Mouse (Mus musculus) kidney, embryonic 14.5 days (tissue): ENCODE results near the gene Helt. TPM values are rescaled to one million over a fixed set of nuclear protein-coding genes. Genes with fewer than 3 reads are reported as not detected.

Source experiments
- ATAC-seq: fragments of 200-750 bp; cut with Nextera tagmentation; 2 replicates; pipeline ENCODE4 v1.8.0; 2017; ENCODE audit warnings: moderate number of reproducible peaks, mild to moderate bottlenecking, moderate TSS enrichment, moderate library complexity; ENCODE audit not compliant: low FRiP score, low TSS enrichment
- H3K27ac ChIP-seq: fragments of 300-500 bp; sonication (generic); 2 replicates; pipeline ENCODE4 v1.5.1; 2014; ENCODE audit warnings: low read depth, mild to moderate bottlenecking, low read length, moderate library complexity, mixed read lengths
- H3K27me3 ChIP-seq: fragments of 300-500 bp; sonication (generic); 2 replicates; pipeline ENCODE4 v1.6.1; 2014; ENCODE audit warnings: mild to moderate bottlenecking, low read length; ENCODE audit not compliant: control insufficient read depth, insufficient read depth
- H3K36me3 ChIP-seq: fragments of 300-500 bp; sonication (generic); 2 replicates; pipeline ENCODE4 v1.6.1; 2014; ENCODE audit warnings: low read length, mixed read lengths; ENCODE audit not compliant: control insufficient read depth, insufficient read depth
- H3K4me1 ChIP-seq: fragments of 300-500 bp; sonication (generic); 2 replicates; pipeline ENCODE4 v1.6.1; 2014; ENCODE audit warnings: low read length, mixed read lengths; ENCODE audit not compliant: control insufficient read depth, insufficient read depth
- H3K4me2 ChIP-seq: fragments of 300-500 bp; sonication (generic); replicated peaks from 2 replicates; pipeline ENCODE4 v1.6.1; 2014; ENCODE audit warnings: low read depth, mild to moderate bottlenecking, low read length
- H3K4me3 ChIP-seq: fragments of 300-500 bp; sonication (generic); 2 replicates; pipeline ENCODE4 v1.5.1; 2014; ENCODE audit warnings: mild to moderate bottlenecking, low read length
- H3K9ac ChIP-seq: fragments of 300-500 bp; sonication (generic); 2 replicates; pipeline ENCODE4 v1.6.1; 2014; ENCODE audit warnings: low read depth, mild to moderate bottlenecking, low read length, moderate library complexity
- H3K9me3 ChIP-seq: fragments of 300-500 bp; sonication (generic); 2 replicates; pipeline ENCODE4 v1.6.1; 2016; ENCODE audit warnings: low read length; ENCODE audit not compliant: control insufficient read depth
- WGBS: fragments of 180-500 bp; shearing (Covaris S2); extraction: QIAGEN DNeasy Blood & Tissue Kit; methylation state at CpG from one replicate; pipeline ENCODE4 v1.1.7; 2014; 5-methylcytosine and 5-hydroxymethylcytosine counted together
- polyA plus RNA-seq: library from polyadenylated mRNA; unstranded; fragments of >200 nt; fragmentation: Nextera tagmentation; extraction: Ambion mirVana; gene quantifications from 2 replicates; pipeline ENCODE4 v1.2.1, GENCODE M21; 2014

Gene Helt
- polyA plus RNA-seq, 1 experiment from 2014 or later: not detected

DNA sequence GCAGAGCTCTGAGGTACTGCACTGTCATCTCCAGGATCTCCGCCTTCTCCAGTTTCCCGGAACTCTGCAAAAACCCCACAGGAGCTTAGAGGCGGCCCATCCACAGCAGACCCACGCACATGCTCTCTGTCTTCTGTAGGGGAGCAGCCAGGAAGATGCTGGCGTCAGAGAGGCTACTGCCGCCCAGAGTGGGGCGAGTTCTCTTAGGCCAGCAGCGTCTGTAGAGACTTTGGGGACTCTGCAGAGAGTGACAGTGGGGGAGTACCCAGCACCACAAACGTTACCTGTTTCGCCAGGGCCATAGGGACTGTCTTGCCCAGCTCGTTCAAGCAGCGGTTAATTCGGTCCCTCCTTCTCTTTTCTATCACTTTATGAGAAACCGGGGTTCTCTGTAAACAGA lies 1.3 kb downstream of the Helt start:
- H3K4me3 ChIP-seq: no peak overlapping the region
- no peak for ATAC-seq
- H3K9me3 ChIP-seq: no peaks in the 10 kb centered on the region
- peaks cover 98% of the 10 kb centered on the region for H3K27me3 ChIP-seq
- no peak overlapping the region for H3K4me2 ChIP-seq
- no peak overlapping the region for H3K9ac ChIP-seq
- no peak overlapping the region for H3K27ac ChIP-seq
- 2% methylated on average over 14 of the region's 14 CpGs for WGBS
- no peaks in the 10 kb centered on the region for H3K36me3 ChIP-seq
- H3K4me1 ChIP-seq: no peaks in the 10 kb centered on the region; the same call in 1 of the 2 replicates

GRCm38 (mm10) chr8:46291931-46292675 lies 2.4 kb downstream of the Helt start:
- no peaks in the 10 kb centered on the region; the same call in 1 of the 2 replicates for H3K4me1 ChIP-seq
- no peaks in the 10 kb centered on the region for H3K36me3 ChIP-seq
- H3K27me3 ChIP-seq: peaks cover 92% of the 10 kb centered on the region
- H3K9ac ChIP-seq: no peak overlapping the region
- H3K4me2 ChIP-seq: no peak overlapping the region; the same call in 1 of the 2 replicates
- under 1% methylated on average over 33 of the region's 33 CpGs for WGBS
- no peak overlapping the region for H3K27ac ChIP-seq
- no peaks in the 10 kb centered on the region for H3K9me3 ChIP-seq
- ATAC-seq: no peak
- H3K4me3 ChIP-seq: peak overlapping the region; percentile 11; the same call in 1 of the 2 replicates

- H3K36me3 ChIP-seq: no peaks in the 10 kb centered on the region
- no peak overlapping the region for H3K4me2 ChIP-seq
- no peak for ATAC-seq
- H3K27ac ChIP-seq: no peak overlapping the region
- no peaks in the 10 kb centered on the region; the same call in 1 of the 2 replicates for H3K4me1 ChIP-seq
- peaks cover 64% of the 10 kb centered on the region for H3K27me3 ChIP-seq
- 16% methylated on average over 11 of the region's 11 CpGs for WGBS
- H3K9ac ChIP-seq: no peak overlapping the region
- no peaks in the 10 kb centered on the region for H3K9me3 ChIP-seq
- H3K4me3 ChIP-seq: no peak overlapping the region
Measured at GRCm38 (mm10) chr8:46289274-46289673, 5.2 kb downstream of the Helt start.

GRCm38 (mm10) chr8:46288021-46288420 lies 6.5 kb downstream of the Helt start:
- WGBS: 88% methylated on average over 6 of the region's 6 CpGs
- H3K4me2 ChIP-seq: no peak overlapping the region
- no peak for ATAC-seq
- H3K9ac ChIP-seq: no peak overlapping the region
- no peaks in the 10 kb centered on the region; the same call in 1 of the 2 replicates for H3K4me1 ChIP-seq
- H3K9me3 ChIP-seq: no peaks in the 10 kb centered on the region
- H3K4me3 ChIP-seq: no peak overlapping the region
- no peak overlapping the region for H3K27ac ChIP-seq
- H3K36me3 ChIP-seq: no peaks in the 10 kb centered on the region
- H3K27me3 ChIP-seq: peaks cover 52% of the 10 kb centered on the region

DNA sequence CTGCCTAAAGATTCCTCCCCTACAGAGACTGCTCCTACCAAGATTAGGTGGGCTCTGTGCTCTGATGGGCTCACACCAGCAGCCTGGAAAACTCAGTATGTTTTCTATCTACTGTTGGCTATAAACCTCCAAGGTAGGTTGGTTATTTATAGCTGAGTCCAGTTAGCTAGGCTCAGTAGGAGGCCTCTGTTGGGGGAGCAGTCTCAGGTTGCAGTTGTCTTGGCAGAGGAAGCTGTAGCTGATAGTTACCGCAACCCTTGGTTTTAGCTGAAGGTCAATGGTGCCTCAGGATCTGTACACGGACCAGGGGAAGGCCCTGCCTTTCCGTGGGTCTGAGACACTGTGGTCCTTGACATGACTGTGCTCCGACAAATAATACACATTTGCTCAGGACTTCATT lies 8.5 kb downstream of the Helt start:
- ATAC-seq: no peak
- Histone ChIP-seq H3K4me1 (no peaks in the 10 kb centered on the region), H3K27me3 (peaks cover 31% of the 10 kb centered on the region), H3K36me3 (no peaks in the 10 kb centered on the region), H3K4me2 (no peak overlapping the region), H3K27ac (no peak overlapping the region), H3K9ac (no peak overlapping the region), H3K9me3 (no peaks in the 10 kb centered on the region), H3K4me3 (no peak overlapping the region)
- WGBS: 56% methylated on average over 4 of the region's 4 CpGs

- ATAC-seq: no peak
- no peaks in the 10 kb centered on the region for H3K27me3 ChIP-seq
- no peak overlapping the region for H3K4me3 ChIP-seq
- WGBS: 18% methylated on average over 13 of the region's 13 CpGs
- no peaks in the 10 kb centered on the region for H3K9me3 ChIP-seq
- H3K4me2 ChIP-seq: no peak overlapping the region
- H3K36me3 ChIP-seq: no peaks in the 10 kb centered on the region
- H3K27ac ChIP-seq: no peak overlapping the region
- no peaks in the 10 kb centered on the region for H3K4me1 ChIP-seq
- no peak overlapping the region for H3K9ac ChIP-seq
Measured at GRCm38 (mm10) chr8:46281536-46281935, 12.9 kb downstream of the Helt start.

DNA sequence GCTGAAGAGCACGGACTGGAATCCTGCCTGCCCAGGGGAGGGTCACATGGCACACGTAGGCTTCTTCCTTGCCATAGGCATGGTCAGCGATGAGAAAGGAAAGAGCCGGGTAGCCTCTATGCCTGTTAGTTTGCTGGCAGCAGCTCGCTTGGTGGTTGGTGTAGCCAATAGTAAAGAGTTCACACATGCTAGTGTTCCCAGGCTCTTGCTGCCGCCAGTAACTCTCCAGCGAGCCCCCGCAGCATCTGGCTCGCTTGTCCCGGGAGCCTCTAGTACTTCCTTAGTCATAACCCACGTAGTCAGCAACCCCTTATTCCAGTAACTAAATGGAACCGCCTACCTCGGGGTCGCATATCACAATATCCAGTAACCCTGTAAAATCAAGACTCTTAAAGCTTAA lies 17.5 kb downstream of the Helt start:
- no peaks in the 10 kb centered on the region for H3K4me1 ChIP-seq
- H3K4me3 ChIP-seq: no peak overlapping the region
- no peaks in the 10 kb centered on the region for H3K9me3 ChIP-seq
- H3K9ac ChIP-seq: no peak overlapping the region
- no peaks in the 10 kb centered on the region for H3K36me3 ChIP-seq
- no peak overlapping the region for H3K4me2 ChIP-seq
- 89% methylated on average over 14 of the region's 14 CpGs for WGBS
- H3K27ac ChIP-seq: no peak overlapping the region
- ATAC-seq: no peak
- H3K27me3 ChIP-seq: no peaks in the 10 kb centered on the region

- 53% methylated on average over 6 of the region's 6 CpGs for WGBS
- Histone ChIP-seq H3K9ac (no peak overlapping the region), H3K4me2 (no peak overlapping the region), H3K4me3 (no peak overlapping the region), H3K4me1 (no peaks in the 10 kb centered on the region), H3K27ac (no peak overlapping the region), H3K9me3 (no peaks in the 10 kb centered on the region), H3K36me3 (no peaks in the 10 kb centered on the region), H3K27me3 (no peaks in the 10 kb centered on the region)
- no peak for ATAC-seq
Measured at GRCm38 (mm10) chr8:46270741-46271140, 23.7 kb downstream of the Helt start.

DNA sequence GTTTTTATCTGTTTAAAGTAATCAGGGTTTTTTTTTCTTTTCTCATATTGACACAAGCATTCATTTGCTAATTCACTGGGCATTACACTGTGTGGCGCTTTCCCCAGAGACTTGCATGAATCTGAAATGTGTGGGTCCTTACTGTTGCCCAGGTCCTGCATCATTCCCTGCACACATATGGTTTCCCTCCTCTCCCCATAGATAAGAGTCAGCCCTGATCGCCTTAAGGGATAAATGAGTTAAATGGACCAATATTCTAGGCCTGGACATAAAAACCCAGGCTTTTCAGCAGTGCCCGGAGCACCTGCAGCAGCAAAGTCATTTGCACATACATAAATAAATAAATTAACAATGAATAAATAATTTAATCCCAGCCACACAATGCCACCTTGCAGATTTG lies 24.3 kb downstream of the Helt start:
- H3K9ac ChIP-seq: no peak overlapping the region
- no peaks in the 10 kb centered on the region for H3K4me1 ChIP-seq
- H3K4me2 ChIP-seq: no peak overlapping the region
- no peak overlapping the region for H3K27ac ChIP-seq
- 81% methylated on average over 3 of the region's 3 CpGs for WGBS
- no peaks in the 10 kb centered on the region for H3K36me3 ChIP-seq
- H3K27me3 ChIP-seq: no peaks in the 10 kb centered on the region
- ATAC-seq: no peak
- H3K9me3 ChIP-seq: no peaks in the 10 kb centered on the region
- no peak overlapping the region for H3K4me3 ChIP-seq
